Mouse (Mus musculus): ENCODE data around the gene H2-DMa.

The H2-DMa gene

DNA sequence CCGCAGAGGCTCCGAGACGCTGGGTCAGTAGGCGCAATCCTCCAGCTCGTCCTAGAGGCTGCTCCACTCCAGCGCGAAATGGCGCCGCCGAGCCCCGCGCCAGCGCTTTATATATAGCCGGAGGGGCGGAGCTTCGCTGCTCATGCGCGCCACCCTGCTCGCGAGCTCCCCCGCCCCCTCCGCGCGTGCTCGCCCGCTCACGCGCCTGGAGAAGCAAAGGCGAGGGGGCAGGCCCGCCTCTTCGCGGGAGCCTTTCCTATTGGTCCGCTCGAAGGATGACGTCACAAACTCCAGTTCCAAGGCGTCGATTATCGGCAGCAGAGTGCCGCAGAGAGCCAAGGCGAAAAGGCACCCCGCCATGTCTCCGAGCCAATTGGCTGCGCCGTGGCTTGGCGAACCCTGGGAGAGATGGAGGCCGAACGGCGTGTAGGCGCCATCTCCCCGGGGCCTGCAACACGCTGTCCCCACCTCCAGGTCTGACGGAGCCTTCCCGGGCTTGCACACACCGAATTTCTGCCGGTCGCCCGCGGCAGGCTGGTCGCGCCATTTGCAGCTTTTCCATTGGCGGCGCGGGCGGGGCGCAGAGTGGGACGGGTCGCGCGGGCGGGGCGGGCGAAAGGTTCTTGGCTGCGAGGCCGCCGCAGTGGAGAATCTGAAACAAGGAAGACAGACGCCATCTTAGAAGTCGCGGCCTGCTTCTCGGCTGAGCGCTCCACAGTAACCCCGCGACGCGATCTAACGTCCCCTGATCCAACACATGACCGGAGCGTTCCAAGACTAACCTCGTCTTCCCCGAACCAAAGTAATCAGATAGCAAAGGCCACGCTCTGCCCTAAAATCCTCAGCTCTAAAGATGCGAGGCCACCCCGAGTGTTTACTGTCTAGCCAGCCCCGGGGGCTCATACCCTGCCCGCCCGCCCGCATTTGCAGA lies at the start of gene H2-DMa:
Gene H2-DMa, plus strand, starts transcription at position 293 of the 931 bp plus-strand sequence.
- CTCF ChIA-PET = interaction anchor here (1.3 kb wide), 1 partner anchor 9 kb away, joined by 3 read pairs; no protein-coding TSS in a partner anchor

DNA sequence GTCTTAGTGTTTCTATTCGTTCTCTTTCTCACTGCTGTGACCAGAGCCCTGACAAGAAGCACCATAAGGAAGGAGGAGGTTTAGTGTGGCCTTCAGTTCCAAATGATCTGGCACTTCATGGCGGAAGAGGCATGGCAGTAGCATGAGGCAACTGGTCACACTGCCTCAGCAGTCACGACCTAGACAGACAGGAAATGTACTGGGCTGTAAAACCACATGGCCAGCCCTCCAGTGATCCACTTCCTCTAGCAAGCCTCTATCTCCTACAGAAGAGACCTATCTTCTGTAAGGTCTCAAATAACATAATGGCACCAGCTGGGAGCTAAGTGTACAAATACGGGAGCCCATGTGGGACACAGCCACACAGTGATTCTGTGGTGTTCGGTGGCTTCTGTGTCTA lies 47.2 kb upstream of the H2-DMa start:
- CTCF ChIA-PET = no interaction called here

DNA sequence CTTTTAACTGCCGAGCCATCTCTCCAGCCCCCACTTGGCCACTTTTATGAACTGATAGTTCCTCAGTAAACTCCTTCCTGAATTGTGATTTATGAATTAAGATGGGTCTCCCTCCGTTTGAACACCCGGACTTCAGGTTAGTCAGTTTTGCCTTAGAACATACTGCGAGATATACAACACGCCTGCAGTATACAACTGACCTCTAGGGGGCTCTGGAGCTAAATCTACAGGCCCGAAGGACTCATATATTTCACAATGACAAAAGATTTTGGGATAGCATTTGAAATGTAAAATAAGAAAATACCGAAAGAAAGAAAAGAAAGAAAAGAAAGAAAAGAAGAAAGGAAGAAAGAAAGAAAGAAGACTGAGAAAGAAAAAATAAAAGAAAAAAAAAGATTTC lies 44.1 kb upstream of the H2-DMa start:
- CTCF ChIA-PET = interaction anchor here (0.6 to 1.0 kb wide), 4 partner anchors 31 to 104 kb away, joined by 3 read pairs; no protein-coding TSS in a partner anchor

DNA sequence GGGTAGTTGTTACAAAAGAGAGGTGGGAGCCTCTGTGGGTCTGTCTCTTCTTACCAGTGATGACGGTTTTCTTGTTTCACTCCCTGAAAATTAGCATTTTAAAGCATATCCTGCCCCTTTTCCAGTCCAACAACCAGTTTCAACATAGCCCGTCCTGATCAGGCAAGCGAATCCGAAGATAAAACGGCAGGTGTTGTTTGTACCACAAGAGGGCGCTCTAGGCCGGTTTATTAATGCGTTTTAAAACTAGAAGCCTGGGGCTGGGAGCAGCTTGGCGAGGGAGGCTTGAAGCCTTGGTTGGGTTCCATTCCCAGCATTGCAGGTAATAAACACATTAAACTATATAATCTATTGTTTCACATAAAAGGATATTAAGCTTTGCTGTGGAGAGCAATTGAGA lies 41.8 kb upstream of the H2-DMa start:
- CTCF ChIA-PET = interaction anchor here (0.5 to 1.3 kb wide), 3 partner anchors 93 to 319 kb away, joined by 4 read pairs; no protein-coding TSS in a partner anchor

DNA sequence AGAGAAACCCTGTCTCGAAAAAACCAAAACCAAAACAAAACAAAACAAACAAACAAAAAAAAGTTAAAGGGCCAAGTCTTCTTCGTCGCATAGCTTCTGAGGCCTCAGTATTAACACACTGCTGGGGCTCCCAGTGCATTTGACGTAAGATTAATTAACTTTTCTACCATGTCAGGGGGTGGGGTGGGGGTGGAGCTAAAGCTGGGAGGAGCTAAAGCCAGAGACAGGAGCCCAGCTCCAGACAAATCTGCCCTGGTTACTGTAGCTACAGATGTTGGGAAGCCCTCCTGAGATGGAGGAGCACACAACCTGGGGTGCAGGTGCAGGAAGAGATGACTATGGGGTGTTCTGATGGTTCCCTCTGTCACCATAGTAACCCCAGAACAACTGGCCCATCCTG lies 41.2 kb upstream of the H2-DMa start:
- CTCF ChIA-PET = interaction anchor here (0.6 to 1.3 kb wide), 3 partner anchors 43 to 318 kb away, joined by 4 to 16 read pairs (median 4); no protein-coding TSS in a partner anchor

DNA sequence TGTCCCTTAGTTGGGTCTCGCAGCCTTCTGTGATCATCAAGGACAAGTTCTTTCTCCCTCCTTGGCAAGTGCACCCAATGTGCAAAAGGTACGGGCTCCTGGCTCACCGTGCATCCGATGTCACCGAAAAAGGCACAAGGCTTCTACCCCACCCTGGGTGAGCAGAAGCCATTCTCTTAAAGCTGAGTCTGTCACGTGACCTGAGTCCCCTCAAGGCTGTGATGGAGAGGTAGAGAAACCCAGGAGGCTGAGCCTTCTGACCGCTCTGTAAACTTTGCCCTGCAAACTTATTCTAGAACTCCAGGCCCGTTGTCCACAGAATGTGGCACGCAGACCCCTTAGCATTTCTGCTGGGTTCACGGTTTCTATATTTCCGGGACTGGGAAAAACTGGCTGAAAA lies 40.3 kb upstream of the H2-DMa start:
- CTCF ChIA-PET = interaction anchor here (0.7 to 0.9 kb wide), 2 partner anchors 22 to 105 kb away, joined by 4 to 10 read pairs; no protein-coding TSS in a partner anchor

DNA sequence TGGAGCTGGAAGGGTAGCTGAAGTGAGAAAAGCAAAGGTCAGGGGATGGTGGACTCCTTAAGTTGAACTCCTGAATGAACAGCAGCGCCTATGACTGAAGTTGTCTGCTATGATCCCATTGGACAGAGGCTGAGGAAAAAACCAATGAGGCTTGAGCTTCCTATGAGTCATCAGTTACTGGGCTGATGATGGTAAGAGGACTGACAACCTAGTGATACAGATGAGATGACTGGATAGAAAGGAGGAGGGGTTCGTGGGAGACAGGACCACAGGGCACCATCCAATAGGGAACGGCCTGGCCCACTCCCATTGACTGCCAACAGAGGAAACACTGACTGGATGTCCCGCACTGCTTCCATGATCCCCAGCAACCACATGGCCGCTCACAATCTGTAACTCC lies 39.7 kb upstream of the H2-DMa start:
- CTCF ChIA-PET = interaction anchor here (0.7 to 0.9 kb wide), 2 partner anchors 21 to 104 kb away, joined by 4 to 10 read pairs; no protein-coding TSS in a partner anchor

DNA sequence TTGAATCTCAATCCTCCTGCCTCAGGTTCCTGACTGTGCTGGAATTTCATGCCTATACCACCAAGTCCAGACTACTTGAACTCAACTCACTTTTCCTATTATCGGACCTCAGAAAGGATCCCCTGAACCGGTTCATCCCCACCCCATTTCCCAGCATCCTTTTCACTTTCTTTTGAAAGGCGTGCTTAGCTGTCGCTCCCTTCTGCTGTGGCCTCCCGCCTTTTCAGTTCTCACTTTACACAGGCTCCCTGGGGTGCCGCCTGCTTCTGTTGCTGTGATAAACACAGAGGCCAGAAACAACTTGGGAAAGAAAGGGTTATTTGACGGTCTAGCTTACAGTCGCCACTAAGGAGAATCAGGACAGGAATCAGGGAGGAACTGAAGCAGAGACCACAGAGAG lies 36.2 kb upstream of the H2-DMa start:
- CTCF ChIA-PET = interaction anchor here (0.6 kb wide), 2 partner anchors 51 to 316 kb away, joined by 3 to 4 read pairs; no protein-coding TSS in a partner anchor

DNA sequence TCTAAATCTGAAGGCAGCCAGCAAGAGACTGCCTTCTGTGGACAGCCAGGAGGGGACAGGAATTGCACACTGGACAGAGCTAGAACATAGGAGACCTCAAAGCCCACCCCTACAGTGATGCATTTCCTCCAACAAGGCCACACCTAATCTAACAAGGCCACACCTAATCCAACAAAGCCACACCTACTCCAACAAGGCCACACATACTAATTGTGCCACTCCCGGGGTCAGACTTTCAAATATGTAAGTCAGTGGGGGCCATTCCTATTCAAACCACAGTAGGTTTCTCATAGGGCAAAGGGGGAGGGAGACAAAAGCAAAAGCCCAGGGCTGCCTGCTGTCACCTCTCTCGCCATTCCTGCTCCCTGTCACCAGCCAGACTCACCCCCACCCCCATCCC lies 32.0 kb upstream of the H2-DMa start:
- CTCF ChIA-PET = no interaction called here

DNA sequence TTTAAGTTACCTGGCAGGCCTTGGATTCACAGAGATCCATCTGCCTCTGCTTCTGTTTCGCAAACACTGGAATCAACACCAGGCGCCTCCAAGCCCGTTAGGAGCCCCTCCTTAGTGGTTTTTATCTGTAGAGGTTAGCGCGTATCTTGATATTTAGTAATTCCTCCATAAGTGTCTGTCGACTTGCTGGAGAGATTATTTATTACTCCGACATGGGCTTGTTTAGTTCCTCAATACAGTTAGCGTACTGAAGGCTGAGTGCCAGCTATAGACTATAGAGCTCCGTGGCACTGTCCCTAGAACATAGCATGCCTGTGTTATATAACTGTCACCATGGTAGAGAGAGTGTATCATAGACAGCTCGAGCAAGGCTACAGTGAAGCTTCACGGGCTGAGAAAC lies 31.2 kb upstream of the H2-DMa start:
- CTCF ChIA-PET = interaction anchor here (0.7 kb wide), 1 partner anchor 41 kb away, joined by 3 read pairs; no protein-coding TSS in a partner anchor

DNA sequence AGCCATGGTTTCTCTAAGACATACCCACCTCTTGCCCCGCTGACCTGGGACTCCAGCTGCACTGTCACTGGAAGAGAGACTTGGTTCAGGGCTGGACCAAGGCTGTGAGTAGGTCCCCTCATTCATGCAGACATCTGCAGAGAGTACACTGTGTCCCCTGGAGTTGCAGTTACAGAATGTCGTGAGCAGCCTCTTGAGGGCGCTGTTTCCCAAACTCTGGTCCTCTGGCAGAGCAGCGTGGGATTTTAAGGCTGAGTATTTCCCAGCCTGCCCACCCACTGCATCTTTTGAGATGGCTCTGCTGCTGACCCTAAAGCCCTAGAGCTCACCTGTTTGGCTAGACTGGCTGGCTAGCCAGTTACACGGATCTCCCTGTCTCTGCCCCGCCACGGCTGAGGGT lies 28.4 kb upstream of the H2-DMa start:
- CTCF ChIA-PET = interaction anchor here (0.6 kb wide), 1 partner anchor 80 kb away, joined by 6 read pairs; no protein-coding TSS in a partner anchor

DNA sequence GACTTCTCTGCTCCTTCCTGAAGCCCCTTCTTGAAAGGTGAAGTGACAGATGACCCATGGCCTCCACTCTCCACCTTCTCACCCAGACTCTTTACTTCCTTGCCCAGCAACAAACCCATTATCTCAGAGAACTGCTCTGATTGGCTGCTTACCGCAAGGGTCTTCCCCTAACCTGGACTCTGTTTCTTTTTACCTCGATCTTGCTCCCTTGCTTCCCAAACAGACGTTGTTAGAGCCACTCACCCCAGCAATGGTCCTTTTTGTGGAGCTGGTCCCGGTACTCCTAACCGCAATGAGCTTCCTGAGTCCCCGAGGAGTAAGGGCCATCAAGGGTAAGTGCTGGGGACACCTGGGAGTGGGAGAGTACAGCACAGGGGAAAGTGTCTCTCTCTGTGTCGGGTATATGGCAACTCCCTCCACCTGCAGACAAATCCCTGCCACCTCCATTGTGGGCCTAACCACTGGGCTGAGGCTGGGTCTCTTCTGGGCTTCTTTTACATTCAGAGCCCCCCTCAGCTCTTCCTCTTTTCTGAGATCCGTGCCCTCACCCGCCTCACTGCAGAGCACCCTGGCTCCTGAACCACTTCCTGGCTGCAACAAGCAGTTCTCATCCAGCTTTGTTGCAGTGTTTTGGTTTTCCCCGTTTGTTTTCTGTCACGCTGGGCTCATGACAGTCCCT lies 27.0 kb upstream of the H2-DMa start, which contains the start of gene H2-Oa:
Gene H2-Oa, plus strand, starts transcription at position 144 of the 679 bp plus-strand sequence.
- CTCF ChIA-PET = interaction anchor here (0.5 to 2.3 kb wide), 3 partner anchors 10 to 238 kb away, joined by 3 to 8 read pairs (median 4); no protein-coding TSS in a partner anchor

DNA sequence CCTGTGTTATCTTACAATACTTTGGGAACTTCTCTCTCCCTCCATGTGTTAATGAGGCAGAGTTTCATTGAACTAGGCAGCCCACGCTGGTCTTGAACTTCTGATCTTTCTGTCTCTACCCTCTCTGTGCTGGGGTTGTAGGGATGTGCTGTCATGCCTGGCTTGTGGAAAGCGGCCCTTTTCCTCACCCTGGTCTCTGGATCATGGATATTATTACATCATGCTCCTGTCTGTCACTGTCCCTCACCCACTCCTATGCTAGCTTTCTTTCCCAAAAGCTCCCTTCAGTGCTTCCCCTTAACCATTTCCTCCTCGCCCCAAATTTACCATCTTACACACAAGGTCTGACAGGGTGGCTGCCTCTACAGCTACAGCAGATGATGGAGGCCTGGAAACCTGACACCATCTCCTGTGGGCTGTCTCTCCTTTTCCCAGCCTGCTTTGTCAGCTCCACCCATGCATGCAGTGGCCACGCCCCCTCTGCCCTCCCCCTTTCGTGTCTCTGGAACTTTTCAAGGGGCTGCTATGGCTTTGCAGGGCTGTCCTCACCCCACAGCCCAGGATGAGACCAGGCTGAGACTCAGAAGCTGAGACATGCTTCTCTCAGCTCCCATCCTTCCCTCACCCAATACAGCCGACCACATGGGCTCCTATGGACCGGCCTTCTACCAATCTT lies 26.0 kb upstream of the H2-DMa start:
- CTCF ChIA-PET = interaction anchor here (1.0 to 2.3 kb wide), 4 partner anchors 9 to 72 kb away, joined by 3 to 8 read pairs (median 4); no protein-coding TSS in a partner anchor

DNA sequence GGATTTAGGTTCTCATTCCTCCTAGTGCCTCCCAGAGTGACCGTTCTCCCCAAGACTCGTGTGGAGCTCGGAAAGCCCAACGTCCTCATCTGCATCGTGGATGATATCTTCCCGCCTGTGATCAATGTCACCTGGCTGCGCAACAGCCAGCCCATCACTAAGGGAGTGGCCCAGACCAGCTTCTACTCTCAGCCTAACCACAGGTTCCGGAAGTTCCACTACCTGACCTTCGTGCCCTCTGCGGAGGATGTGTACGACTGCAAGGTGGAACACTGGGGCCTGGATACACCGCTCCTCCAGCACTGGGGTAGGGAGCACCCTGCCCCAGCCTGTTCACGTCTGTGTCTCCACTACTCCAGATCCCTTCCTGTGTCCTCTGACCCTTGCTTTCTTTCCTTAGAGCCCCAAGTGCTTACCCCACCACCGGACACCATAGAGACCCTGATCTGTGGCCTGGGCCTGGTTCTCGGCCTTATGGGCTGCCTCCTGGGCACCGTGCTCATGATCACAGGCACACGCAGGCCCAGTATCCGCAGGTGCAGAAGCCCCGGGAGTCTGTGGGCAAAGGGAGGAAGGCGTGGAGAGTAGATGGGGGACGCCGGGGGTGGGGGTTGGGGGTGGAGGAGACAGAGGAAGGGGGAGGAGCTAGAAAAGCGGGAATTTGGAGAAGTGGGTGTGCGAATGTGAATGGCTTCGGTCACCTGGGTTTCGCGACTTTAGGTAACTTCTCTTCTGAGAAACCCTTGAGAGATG lies 24.9 kb upstream of the H2-DMa start:
- CTCF ChIA-PET = interaction anchor here (0.5 to 2.3 kb wide), 7 partner anchors 8 to 101 kb away, joined by 3 to 8 read pairs (median 4); no protein-coding TSS in a partner anchor

DNA sequence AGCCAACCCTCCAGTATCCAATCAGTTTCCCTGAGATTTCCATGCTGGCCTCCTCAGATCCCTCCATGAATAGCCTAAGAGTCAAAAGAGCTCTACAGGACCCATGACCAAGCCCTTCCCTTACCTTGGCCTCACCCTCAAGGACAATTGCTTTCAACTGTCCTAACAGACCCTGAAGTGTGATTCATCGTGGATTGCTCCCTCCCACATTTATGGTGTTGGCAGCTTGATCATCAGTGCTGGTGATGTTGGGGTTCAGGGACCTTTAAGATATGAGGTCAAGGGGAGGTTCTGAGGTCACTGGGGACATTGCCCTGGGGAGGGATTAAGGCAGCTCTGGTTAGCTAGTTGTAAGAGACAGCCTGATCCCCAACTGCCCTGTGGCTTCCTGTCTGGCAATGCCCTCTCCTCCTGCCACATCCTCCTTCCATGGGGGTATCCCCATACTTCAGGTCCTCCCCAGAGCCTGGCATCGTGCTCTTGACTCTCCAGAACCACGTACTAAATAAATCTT lies 22.8 kb upstream of the H2-DMa start:
- CTCF ChIA-PET = interaction anchor here (0.7 kb wide), 1 partner anchor 57 kb away, joined by 7 read pairs; the partner anchor contains the start of gene Col11a2

DNA sequence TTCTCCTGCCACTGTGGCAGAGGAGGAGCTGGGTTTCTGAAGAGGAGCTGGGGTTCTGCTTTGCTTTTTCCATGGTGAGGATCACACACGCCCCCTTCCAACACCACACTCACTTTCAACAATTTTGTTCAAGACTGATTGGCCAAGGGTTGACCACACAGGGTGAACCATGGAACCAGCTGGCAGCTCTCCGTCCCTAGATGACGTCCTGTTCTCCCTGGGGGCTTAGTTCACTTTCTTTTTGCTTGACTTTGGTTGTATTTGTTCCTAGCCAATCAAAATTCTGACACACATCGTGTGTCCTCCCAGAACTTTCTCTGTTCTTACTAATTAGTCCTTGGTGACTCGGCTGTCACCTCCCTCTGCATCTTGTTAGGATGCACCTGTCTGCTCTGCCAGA lies 22.1 kb upstream of the H2-DMa start:
- CTCF ChIA-PET = interaction anchor here (0.5 kb wide), 1 partner anchor 46 kb away, joined by 5 read pairs; the partner anchor contains the start of gene H2-DMb2

DNA sequence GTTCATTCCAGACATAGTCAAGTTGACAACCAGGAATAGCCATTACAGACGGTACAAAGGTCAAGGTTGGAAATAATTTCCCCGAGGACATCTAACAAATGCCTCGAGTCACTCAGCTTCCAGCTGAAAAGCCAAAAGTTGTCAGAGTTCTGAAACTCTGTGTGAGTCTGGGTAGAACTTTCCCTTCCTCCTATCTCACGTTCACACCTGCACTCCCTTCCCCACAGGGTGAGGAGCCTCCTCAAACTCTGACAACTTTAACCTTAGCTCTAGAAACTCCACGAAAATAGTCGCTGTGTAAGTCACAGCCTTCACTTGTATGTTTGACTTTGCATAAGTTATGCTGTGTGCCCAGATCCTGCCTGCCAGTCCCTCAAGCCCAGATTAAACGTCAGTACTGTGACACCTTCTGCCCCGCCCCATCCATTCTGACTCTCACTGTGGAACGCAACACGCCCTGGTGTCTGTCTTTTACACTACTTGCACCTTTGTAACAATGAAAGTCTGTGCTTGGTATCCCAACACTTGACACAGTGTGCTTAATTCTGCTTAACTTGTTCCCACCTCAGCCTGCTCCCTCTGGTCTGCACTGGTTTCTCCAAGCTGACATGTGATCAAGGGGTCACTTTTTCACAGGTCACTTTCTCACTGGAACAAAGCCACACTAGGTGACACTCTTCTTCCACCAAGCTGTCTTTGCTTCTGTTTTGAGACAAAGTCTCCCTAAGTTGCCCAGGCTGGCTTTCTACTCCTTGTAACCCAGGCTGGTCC lies 20.4 kb upstream of the H2-DMa start:
- CTCF ChIA-PET = interaction anchor here (0.6 kb wide), 2 partner anchors 22 to 108 kb away, joined by 4 to 5 read pairs; no protein-coding TSS in a partner anchor

DNA sequence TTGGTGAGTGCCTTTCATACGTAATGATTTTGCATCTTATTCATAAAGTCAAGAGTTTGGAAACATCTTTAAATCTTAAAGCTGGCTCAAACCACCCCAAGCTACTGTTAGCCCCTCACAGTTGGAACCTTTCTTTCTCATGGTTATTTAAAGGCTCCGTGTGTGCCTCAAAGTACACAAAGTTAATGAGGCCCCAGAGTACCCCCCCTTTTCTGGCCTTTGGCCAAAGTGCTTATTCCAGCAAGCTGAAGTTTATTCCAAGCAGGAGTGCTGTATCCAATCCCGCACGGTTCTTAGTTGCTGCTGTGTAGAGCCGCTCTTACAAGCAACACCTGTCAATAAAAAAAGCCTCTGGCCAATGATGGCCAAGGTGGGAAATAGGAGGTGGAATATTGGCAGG lies 19.8 kb upstream of the H2-DMa start:
- CTCF ChIA-PET = interaction anchor here (0.6 kb wide), 2 partner anchors 23 to 107 kb away, joined by 4 to 5 read pairs; no protein-coding TSS in a partner anchor

DNA sequence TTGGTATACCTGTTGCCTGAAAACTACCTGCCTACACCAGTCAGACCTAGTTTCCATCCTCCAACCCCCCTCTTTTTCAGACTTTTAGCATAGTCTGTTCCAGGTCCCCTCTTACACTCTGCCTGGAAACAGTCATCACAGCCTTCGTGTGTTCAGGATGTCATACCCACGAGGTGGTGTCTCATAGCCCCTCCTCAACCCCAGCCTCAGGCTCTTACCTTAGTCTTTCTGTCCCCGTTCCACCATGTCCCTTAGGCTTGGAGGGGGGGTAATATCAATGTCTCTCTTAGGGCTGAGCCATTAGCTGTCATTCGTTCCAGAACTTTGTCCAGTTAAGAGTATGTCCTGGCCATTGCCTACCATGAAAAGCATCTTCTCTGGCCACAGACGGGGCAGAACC lies 18.2 kb upstream of the H2-DMa start:
- CTCF ChIA-PET = interaction anchor here (0.6 to 2.8 kb wide), 5 partner anchors 8 to 29 kb away, joined by 3 to 10 read pairs (median 5); partner anchors contain the start of gene H2-Oa

Data from spleen, embryonic (tissue).